Mouse (Mus musculus): ENCODE data around the gene Gm5148. TPM values are rescaled to one million over a fixed set of nuclear protein-coding genes. Genes with fewer than 3 reads are reported as not detected.

The Gm5148 gene
- total RNA-seq, 2 experiments from 2014 or later, result 0.25 TPM; not detected in 1

- Histone ChIP-seq H3K4me3 (no peak overlapping the region), H3K27ac (no peak overlapping the region)
- no peak for DNase-seq
- intact Hi-C loops (cut with DNase I), result no loop called here
- TF ChIP-seq CTCF (IDR thresholded peaks at IDR 0.05), result no peak
Observed at GRCm38 (mm10) chr3:37706439-37706838, 17.9 kb downstream of the Gm5148 start.

GRCm38 (mm10) chr3:37705436-37705835, 18.9 kb downstream of the Gm5148 start:
- TF ChIP-seq CTCF (IDR thresholded peaks at IDR 0.05), result no peak
- H3K27ac ChIP-seq, result peak overlapping the region; percentile 38
- intact Hi-C loops (cut with DNase I), result no loop called here
- DNase-seq, result no peak
- H3K4me3 ChIP-seq, result no peak overlapping the region

GRCm38 (mm10) chr3:37704701-37705279, 19.5 kb downstream of the Gm5148 start:
- Histone ChIP-seq H3K4me3 (no peak overlapping the region), H3K27ac (peak overlapping the region; percentile 38)
- intact Hi-C loops (cut with DNase I), result no loop called here
- TF ChIP-seq CTCF (IDR thresholded peaks at IDR 0.05), result no peak
- DNase-seq, result no peak

GRCm38 (mm10) chr3:37703066-37703465, 21.2 kb downstream of the Gm5148 start:
- TF ChIP-seq CTCF (IDR thresholded peaks at IDR 0.05), result no peak

GRCm38 (mm10) chr3:37693552-37693951, 30.7 kb downstream of the Gm5148 start:
- Histone ChIP-seq H3K27ac (no peak overlapping the region), H3K4me3 (no peak overlapping the region)
- intact Hi-C loops (cut with DNase I), result no loop called here
- DNase-seq, result no peak
- TF ChIP-seq CTCF (IDR thresholded peaks at IDR 0.05), result no peak

More at GRCm38 (mm10) chr3:37703066-37703465, 21.2 kb downstream of the Gm5148 start:
- no peak for DNase-seq
- Histone ChIP-seq H3K4me3 (no peak overlapping the region), H3K27ac (no peak overlapping the region)
- intact Hi-C loops (cut with DNase I), result no loop called here

- H3K27ac ChIP-seq, result no peak overlapping the region
- intact Hi-C loops (cut with DNase I), result no loop called here
Observed at GRCm38 (mm10) chr3:37692945-37693344, 31.3 kb downstream of the Gm5148 start.

GRCm38 (mm10) chr3:37687158-37687980, 36.9 kb downstream of the Gm5148 start:
- Histone ChIP-seq H3K4me3 (peak overlapping the region; percentile 78), H3K27ac (peak overlapping the region; percentile 56)
- DNase-seq, result peak; percentile 80
- TF ChIP-seq CTCF (IDR thresholded peaks at IDR 0.05), result no peak
- intact Hi-C loops (cut with DNase I), result no loop called here

More at GRCm38 (mm10) chr3:37692945-37693344, 31.3 kb downstream of the Gm5148 start:
- no peak for TF ChIP-seq CTCF (IDR thresholded peaks at IDR 0.05)
- no peak for DNase-seq
- no peak overlapping the region for H3K4me3 ChIP-seq

GRCm38 (mm10) chr3:37686751-37687150, 37.5 kb downstream of the Gm5148 start:
- no peak for DNase-seq
- Histone ChIP-seq H3K27ac (peak overlapping the region; percentile 56), H3K4me3 (peak overlapping the region; percentile 78)
- no peak for TF ChIP-seq CTCF (IDR thresholded peaks at IDR 0.05)
- intact Hi-C loops (cut with DNase I), result no loop called here

GRCm38 (mm10) chr3:37686219-37686618, 38.1 kb downstream of the Gm5148 start:
- no peak for DNase-seq
- H3K27ac ChIP-seq, result peak overlapping the region; percentile 56; the same call in 1 of the 2 replicates
- TF ChIP-seq CTCF (IDR thresholded peaks at IDR 0.05), result no peak
- no peak overlapping the region for H3K4me3 ChIP-seq
- intact Hi-C loops (cut with DNase I), result no loop called here

- intact Hi-C loops (cut with DNase I), result no loop called here
- TF ChIP-seq CTCF (IDR thresholded peaks at IDR 0.05), result no peak
- DNase-seq, result no peak
- no peak overlapping the region for H3K27ac ChIP-seq
- H3K4me3 ChIP-seq, result no peak overlapping the region
Observed at GRCm38 (mm10) chr3:37676291-37676690, 48.0 kb downstream of the Gm5148 start.

- intact Hi-C loops (cut with DNase I), result no loop called here
- H3K27ac ChIP-seq, result no peak overlapping the region
- DNase-seq, result no peak
- TF ChIP-seq CTCF (IDR thresholded peaks at IDR 0.05), result no peak
- H3K4me3 ChIP-seq, result no peak overlapping the region
Observed at GRCm38 (mm10) chr3:37675056-37675525, 49.2 kb downstream of the Gm5148 start.

- DNase-seq, result no peak
- intact Hi-C loops (cut with DNase I), result no loop called here
- no peak overlapping the region for H3K4me3 ChIP-seq
- no peak for TF ChIP-seq CTCF (IDR thresholded peaks at IDR 0.05)
- no peak overlapping the region for H3K27ac ChIP-seq
Observed at GRCm38 (mm10) chr3:37673513-37674261, 50.6 kb downstream of the Gm5148 start.

All from gastrocnemius, adult 2 months (tissue).